Mouse (Mus musculus): Measurements from ENCODE around the gene Resf1.

- TF ChIP-seq CTCF (IDR thresholded peaks at IDR 0.05; ENCODE audit: low read depth, low read length) (no peak), POLR2A (IDR thresholded peaks at IDR 0.05; ENCODE audit: extremely low read depth, insufficient read depth, low read length) (no peak)
Observed at GRCm38 (mm10) chr6:149323523-149324241, 14.5 kb downstream of the Resf1 start.
